Mouse (Mus musculus) E14TG2a.4 (cell line): ENCODE data around the gene Aqp3.

Experiments used
- CTCF ChIP-seq: conservative IDR thresholded peaks from 2 replicates; pipeline ENCODE4 v1.5.1; 2014; ENCODE audit warnings: low read length
- NANOG ChIP-seq: IDR thresholded peaks from 2 replicates; pipeline ENCODE4 v1.6.1; 2014; ENCODE audit warnings: borderline replicate concordance, low read length, mixed read lengths

GRCm38 (mm10) chr4:41097871-41098576 is at the start of gene Aqp3:
- TF ChIP-seq CTCF (no peak), NANOG (no peak)
